Comparison of ENCODE assay signal across 37 mouse cellular contexts in the genomic region with DNA sequence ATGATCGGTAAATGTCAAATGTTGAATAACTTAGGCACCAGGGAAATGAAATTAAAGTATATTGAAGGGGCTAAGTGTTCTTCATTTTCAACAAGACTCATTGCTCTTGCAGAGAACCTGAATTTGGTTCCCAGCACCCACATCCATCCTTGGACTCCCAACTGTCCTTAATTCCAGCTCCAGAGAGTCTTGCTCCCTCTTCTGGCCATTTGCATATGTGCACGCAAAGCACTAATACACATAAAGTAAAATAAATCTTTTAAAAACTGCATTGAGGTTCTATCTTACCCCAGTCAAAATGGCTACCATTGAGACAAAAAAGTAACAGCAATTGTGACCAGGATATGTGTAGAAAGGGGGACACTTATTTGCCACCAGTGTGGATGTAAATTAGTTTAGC. TPM values are rescaled to one million over a fixed set of nuclear protein-coding genes. Genes with fewer than 3 reads are reported as not detected.
DNase-seq lines count a peak whose midpoint lies in the region; ATAC-seq and TF ChIP-seq lines count a peak whose summit lies in the region.
"Had no signal": no experiment of that assay in that cellular context is flagged by ENCODE, and none has a peak within 500 bp of the region (broad histone marks: within the 10 kb centered on the region; RNA-seq: fewer than 3 reads in every experiment).

No protein-coding gene starts in this region.

- TF ChIP-seq EP300 in stomach, postnatal 0 days (optimal IDR thresholded peaks at IDR 0.05), result no peak

- TF ChIP-seq CTCF in gastrocnemius, adult 2 months (IDR thresholded peaks at IDR 0.05), result peak; percentile 10; the same call in 1 of the 2 replicates
- TF ChIP-seq CTCF in layer of hippocampus, adult 2 months (conservative IDR thresholded peaks at IDR 0.05), result peak; percentile 24; the same call in 1 of the 2 replicates
- peak; percentile 30; the same call in 1 of the 2 replicates for TF ChIP-seq CTCF in midbrain, postnatal 0 days (IDR thresholded peaks at IDR 0.05)
- TF ChIP-seq CTCF in stomach, postnatal 0 days (IDR thresholded peaks at IDR 0.05; ENCODE audit: low read depth), result peak; percentile 47

- no peak for DNase-seq in gastrocnemius, adult 2 months
- no peak for DNase-seq in gastrocnemius, postnatal 14 days
- DNase-seq in layer of hippocampus, adult 2 months (ENCODE audit: low spot score in 2 of 2), result no peak
- DNase-seq in layer of hippocampus, adult 11-12 months (ENCODE audit: low spot score), result no peak
- DNase-seq in midbrain, postnatal 0 days (ENCODE audit: low spot score), result no peak
- DNase-seq in midbrain, embryonic 14.5 days, result no peak
- DNase-seq in stomach, postnatal 0 days (ENCODE audit: low spot score), result no peak
- no peak for DNase-seq in frontal cortex, postnatal 25 days (ENCODE audit: low spot score in 2 of 2)
- DNase-seq: adrenal gland, postnatal 10 days; cerebellum, adult 11-12 months; cerebellum, adult 9-11 months; embryo, embryonic 11 days; gastrocnemius, postnatal 10 days; heart, postnatal 14 days; kidney, adult 11 months; kidney, postnatal 10 days; lung, postnatal 4 days; right cerebral cortex, adult 18-20 months; spleen, adult 18-20 months; thymus, adult 18-20 months; thymus, postnatal 25 days had no signal

- no peaks in the 10 kb centered on the region for H3K9me3 ChIP-seq in midbrain, postnatal 0 days (ENCODE audit: low read length)
- H3K9me3 ChIP-seq in midbrain, embryonic 14.5 days (ENCODE audit: control insufficient read depth, low read length), result no peaks in the 10 kb centered on the region
- no peaks in the 10 kb centered on the region for H3K9me3 ChIP-seq in stomach, postnatal 0 days (ENCODE audit: control insufficient read depth, low read length)
- H3K9me3 ChIP-seq: embryonic facial prominence, embryonic 12.5 days; lung, embryonic 15.5 days; midbrain, embryonic 12.5 days; neural tube, embryonic 15.5 days had no signal

- intact Hi-C loops in gastrocnemius, adult 2 months (cut with DNase I), result no loop called here
- intact Hi-C loops in gastrocnemius, postnatal 14 days (cut with DNase I; ENCODE audit: low total_unique reads), result no loop called here

- H3K4me2 ChIP-seq in midbrain, postnatal 0 days (ENCODE audit: low read depth, low read length, poor library complexity, severe bottlenecking), result no peak overlapping the region
- H3K4me2 ChIP-seq in midbrain, embryonic 14.5 days (ENCODE audit: low read length), result no peak overlapping the region
- no peak overlapping the region for H3K4me2 ChIP-seq in stomach, postnatal 0 days (replicated peaks; ENCODE audit: low read depth)
- H3K4me2 ChIP-seq: embryonic facial prominence, embryonic 12.5 days; limb, embryonic 12.5 days; lung, embryonic 15.5 days; midbrain, embryonic 12.5 days; neural tube, embryonic 15.5 days had no signal

- no peaks in the 10 kb centered on the region for H3K36me3 ChIP-seq in midbrain, postnatal 0 days (ENCODE audit: insufficient read depth, low read length)
- H3K36me3 ChIP-seq in midbrain, embryonic 14.5 days (ENCODE audit: control insufficient read depth, insufficient read depth, low read length), result no peaks in the 10 kb centered on the region
- no peaks in the 10 kb centered on the region for H3K36me3 ChIP-seq in stomach, postnatal 0 days (ENCODE audit: control insufficient read depth, insufficient read depth, low read length)
- H3K36me3 ChIP-seq: embryonic facial prominence, embryonic 12.5 days; forebrain, embryonic 10.5 days; limb, embryonic 12.5 days; lung, embryonic 15.5 days; midbrain, embryonic 12.5 days; neural tube, embryonic 15.5 days had no signal

- no peak overlapping the region for H3K27ac ChIP-seq in gastrocnemius, adult 2 months
- no peak overlapping the region for H3K27ac ChIP-seq in layer of hippocampus, adult 2 months
- no peak overlapping the region for H3K27ac ChIP-seq in midbrain, postnatal 0 days (ENCODE audit: low read depth, low read length)
- H3K27ac ChIP-seq in midbrain, embryonic 14.5 days (replicated peaks; ENCODE audit: low read depth, low read length), result no peak overlapping the region
- H3K27ac ChIP-seq in stomach, postnatal 0 days (replicated peaks), result no peak overlapping the region
- H3K27ac ChIP-seq: embryonic facial prominence, embryonic 12.5 days; forebrain, embryonic 10.5 days; left cerebral cortex, adult 2 months; limb, embryonic 12.5 days; lung, embryonic 15.5 days; midbrain, embryonic 12.5 days; neural tube, embryonic 15.5 days had no signal

- H3K9ac ChIP-seq in midbrain, postnatal 0 days (replicated peaks; ENCODE audit: low read length, poor library complexity, severe bottlenecking), result no peak overlapping the region
- H3K9ac ChIP-seq in midbrain, embryonic 14.5 days (replicated peaks; ENCODE audit: low read length), result no peak overlapping the region
- no peak overlapping the region for H3K9ac ChIP-seq in stomach, postnatal 0 days (ENCODE audit: low read length)
- H3K9ac ChIP-seq: embryonic facial prominence, embryonic 12.5 days; limb, embryonic 12.5 days; lung, embryonic 15.5 days; midbrain, embryonic 12.5 days; neural tube, embryonic 15.5 days had no signal

- ATAC-seq in midbrain, postnatal 0 days (ENCODE audit: low FRiP score), result no peak
- ATAC-seq in midbrain, embryonic 14.5 days (ENCODE audit: low FRiP score, low TSS enrichment), result no peak
- no peak for ATAC-seq in stomach, postnatal 0 days (ENCODE audit: low FRiP score, low TSS enrichment)
- ATAC-seq: forebrain, embryonic 16.5 days; hindbrain, embryonic 16.5 days had no signal

- H3K27me3 ChIP-seq in midbrain, postnatal 0 days (ENCODE audit: insufficient read depth, low read length), result no peaks in the 10 kb centered on the region
- no peaks in the 10 kb centered on the region for H3K27me3 ChIP-seq in midbrain, embryonic 14.5 days (ENCODE audit: control insufficient read depth, insufficient read depth, low read length)
- no peaks in the 10 kb centered on the region for H3K27me3 ChIP-seq in stomach, postnatal 0 days (ENCODE audit: control insufficient read depth, insufficient read depth, low read length)
- H3K27me3 ChIP-seq: embryonic facial prominence, embryonic 12.5 days; limb, embryonic 12.5 days; lung, embryonic 15.5 days; midbrain, embryonic 12.5 days had no signal

- 99% methylated on average over 2 of the region's 2 CpGs for WGBS in midbrain, postnatal 0 days
- WGBS in midbrain, embryonic 14.5 days, result 99% methylated on average over 2 of the region's 2 CpGs
- 98% methylated on average over 2 of the region's 2 CpGs for WGBS in stomach, postnatal 0 days

- no peaks in the 10 kb centered on the region for H3K4me1 ChIP-seq in midbrain, postnatal 0 days (ENCODE audit: insufficient read depth, low read length)
- 0 out of 2 replicates have a peak, but pooled peaks cover 5% of the 10 kb centered on the region for H3K4me1 ChIP-seq in midbrain, embryonic 14.5 days (ENCODE audit: control insufficient read depth, insufficient read depth, low read length)
- H3K4me1 ChIP-seq in stomach, postnatal 0 days (replicated peaks; ENCODE audit: control insufficient read depth, insufficient read depth), result no peaks in the 10 kb centered on the region

- no peak overlapping the region for H3K4me3 ChIP-seq in gastrocnemius, adult 2 months
- H3K4me3 ChIP-seq in layer of hippocampus, adult 2 months, result no peak overlapping the region
- no peak overlapping the region for H3K4me3 ChIP-seq in midbrain, postnatal 0 days (ENCODE audit: low read depth, low read length)
- H3K4me3 ChIP-seq in midbrain, embryonic 14.5 days (replicated peaks; ENCODE audit: low read depth, low read length), result no peak overlapping the region
- no peak overlapping the region for H3K4me3 ChIP-seq in stomach, postnatal 0 days (ENCODE audit: low read depth, low read length)
- H3K4me3 ChIP-seq: embryonic facial prominence, embryonic 12.5 days; forebrain, embryonic 10.5 days; left cerebral cortex, adult 2 months; limb, embryonic 12.5 days; lung, embryonic 15.5 days; megakaryocyte, embryonic 14.5 days; midbrain, embryonic 12.5 days; neural tube, embryonic 15.5 days had no signal

RNA-seq across cellular contexts. Expression of a gene that starts 12.9 kb away (rescaled TPM):
- 10 to 100 TPM; 11.4 to 12.9 TPM for total RNA-seq in gastrocnemius, adult 2 months (2021)
- 10 to 100 TPM; 19.5 to 26.1 TPM for total RNA-seq in gastrocnemius, postnatal 14 days (2021)
- total RNA-seq in layer of hippocampus, adult 2 months (2021), result 10 to 100 TPM; 51.4 to 57.1 TPM
- 65.5 and 70.7 TPM in 2 replicates for total RNA-seq in midbrain, postnatal 0 days (2014; rRNA removed)
- 107 and 112 TPM in 2 replicates for polyA plus RNA-seq in midbrain, postnatal 0 days (2015; fragmentation: Nextera tagmentation; extraction: Ambion mirVana)
- polyA plus RNA-seq in midbrain, embryonic 14.5 days (2014; fragmentation: Nextera tagmentation; extraction: Ambion mirVana), result 89.8 and 96.7 TPM in 2 replicates
- 245 and 254 TPM in 2 replicates for polyA plus RNA-seq in stomach, postnatal 0 days (2015; fragmentation: Nextera tagmentation; extraction: Ambion mirVana)

RNA-seq across cellular contexts. Expression of a gene that starts 13.4 kb away (rescaled TPM):
- 1 to 10 TPM; 3.4 to 5.3 TPM for total RNA-seq in gastrocnemius, adult 2 months (2021)
- total RNA-seq in gastrocnemius, postnatal 14 days (2021), result 1 to 10 TPM; 8.1 to 9.1 TPM
- 10 to 100 TPM; 26.0 to 30.7 TPM for total RNA-seq in layer of hippocampus, adult 2 months (2021)
- total RNA-seq in midbrain, postnatal 0 days (2014; rRNA removed), result 15.1 and 24.3 TPM in 2 replicates
- polyA plus RNA-seq in midbrain, postnatal 0 days (2015; fragmentation: Nextera tagmentation; extraction: Ambion mirVana), result 27.0 and 31.6 TPM in 2 replicates
- polyA plus RNA-seq in midbrain, embryonic 14.5 days (2014; fragmentation: Nextera tagmentation; extraction: Ambion mirVana), result 11.1 and 17.2 TPM in 2 replicates
- polyA plus RNA-seq in stomach, postnatal 0 days (2015; fragmentation: Nextera tagmentation; extraction: Ambion mirVana), result 131 and 134 TPM in 2 replicates

RNA-seq across cellular contexts. Expression of a gene that starts 18.5 kb away (rescaled TPM):
- total RNA-seq in gastrocnemius, adult 2 months (2021), result not detected
- not detected for total RNA-seq in gastrocnemius, postnatal 14 days (2021)
- not detected for total RNA-seq in layer of hippocampus, adult 2 months (2021)
- total RNA-seq in midbrain, postnatal 0 days (2014; rRNA removed), result not detected in 2 replicates
- 0.14 and 0.23 TPM in 2 replicates for polyA plus RNA-seq in midbrain, postnatal 0 days (2015; fragmentation: Nextera tagmentation; extraction: Ambion mirVana)
- not detected in 2 replicates for polyA plus RNA-seq in midbrain, embryonic 14.5 days (2014; fragmentation: Nextera tagmentation; extraction: Ambion mirVana)
- not detected in 2 replicates for polyA plus RNA-seq in stomach, postnatal 0 days (2015; fragmentation: Nextera tagmentation; extraction: Ambion mirVana)
- total RNA-seq: adrenal gland, postnatal 10 days; gastrocnemius, postnatal 10 days; heart, postnatal 14 days; layer of hippocampus, adult 18-20 months; layer of hippocampus, postnatal 14 days; left cerebral cortex, adult 2 months; left cerebral cortex, postnatal 25 days had no signal
- polyA plus RNA-seq: C2C12; embryonic facial prominence, embryonic 12.5 days; forebrain, embryonic 16.5 days; heart, embryonic 14.5 days; hindbrain, embryonic 11.5 days; hindbrain, embryonic 16.5 days; limb, embryonic 12.5 days; midbrain, embryonic 12.5 days; neural tube, embryonic 15.5 days had no signal
